Mouse (Mus musculus): ENCODE measurements around the gene Dync1h1.
"Not testable (repeated sequence)": the region's sequence is repeated elsewhere in the genome, so short reads cannot be mapped to it uniquely, and the experiment has no call there.

Gene Dync1h1

DNA sequence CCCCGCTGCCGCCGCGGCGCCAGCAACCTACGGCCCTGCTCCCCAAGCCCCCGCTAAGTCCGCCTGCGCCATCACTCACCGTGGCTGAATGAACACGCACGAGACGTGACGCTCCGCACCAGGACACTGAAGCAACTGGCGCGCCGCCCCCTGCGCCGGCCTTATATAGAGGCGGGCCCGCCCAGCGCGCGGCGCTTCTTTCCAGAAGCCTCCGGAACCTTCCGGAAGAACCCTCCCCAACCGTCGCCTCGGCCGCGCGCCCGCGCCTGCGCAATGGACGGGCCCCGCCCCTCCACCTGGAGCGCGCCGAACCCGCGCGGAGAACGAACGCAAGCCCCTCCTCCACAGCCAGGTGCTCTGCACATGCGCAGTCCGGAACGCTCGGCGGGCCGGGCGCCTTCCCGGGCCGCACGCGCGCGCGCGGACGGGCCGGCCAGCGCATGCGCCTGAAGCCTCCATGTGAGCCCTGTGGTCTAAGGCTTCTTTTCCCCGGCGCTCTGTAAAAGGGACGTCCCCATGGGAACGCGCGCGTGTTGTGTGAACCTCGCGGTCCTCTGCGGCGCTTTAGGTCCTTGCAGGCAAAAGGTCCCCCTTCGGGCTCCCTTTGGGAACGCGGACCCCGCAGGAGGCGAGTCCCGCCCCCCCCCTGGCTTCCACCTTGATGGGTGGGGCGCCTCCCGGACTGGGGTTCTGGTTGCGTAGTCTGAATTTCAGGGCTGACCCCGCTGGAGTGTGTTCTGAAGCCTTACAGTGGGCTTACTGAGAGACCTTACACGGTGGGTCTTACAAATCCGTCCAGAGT is 95.1 kb downstream of the Dync1h1 start:
- peak; percentile 99 to 100 for DNase-seq

DNA sequence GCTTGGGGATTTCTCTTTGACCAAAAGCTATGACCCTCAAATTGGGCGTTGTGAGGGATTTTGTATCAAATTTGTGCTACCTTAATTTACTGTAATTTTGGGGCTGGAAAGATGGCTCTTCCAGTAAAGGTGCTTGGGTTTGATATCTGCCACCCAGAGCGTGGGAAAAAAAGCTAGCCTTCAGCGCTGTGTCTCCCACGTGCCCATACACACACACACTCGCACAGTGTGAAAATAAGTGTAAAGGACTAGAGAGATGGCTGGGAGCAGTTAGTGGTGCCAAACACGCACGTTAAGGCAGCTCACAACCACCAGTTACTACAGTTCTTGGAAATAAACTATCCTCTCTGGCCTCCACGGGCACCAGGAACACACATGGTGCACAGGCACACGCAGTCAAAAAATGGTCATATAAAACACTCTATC is 95.7 kb downstream of the Dync1h1 start:
- no peak for DNase-seq

DNA sequence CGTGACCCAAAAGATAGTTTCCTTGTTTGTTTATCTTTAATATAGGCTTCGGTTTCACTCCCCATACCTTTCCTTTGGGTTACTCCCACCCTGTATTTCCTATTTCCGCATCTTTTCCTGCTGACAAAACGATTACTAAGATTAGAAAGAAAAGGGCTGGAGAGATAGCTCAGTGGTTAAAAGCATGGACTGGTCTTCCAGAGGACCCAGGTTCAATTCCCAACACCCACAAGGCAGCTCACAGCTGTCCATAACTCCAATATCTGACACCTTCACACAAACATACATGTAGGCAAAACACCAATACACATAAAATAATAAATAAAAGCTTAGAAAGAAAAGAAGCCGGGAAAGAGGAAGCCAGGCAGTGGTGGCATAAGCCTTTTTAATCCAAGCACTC is 96.2 kb downstream of the Dync1h1 start:
- DNase-seq, result no peak

DNA sequence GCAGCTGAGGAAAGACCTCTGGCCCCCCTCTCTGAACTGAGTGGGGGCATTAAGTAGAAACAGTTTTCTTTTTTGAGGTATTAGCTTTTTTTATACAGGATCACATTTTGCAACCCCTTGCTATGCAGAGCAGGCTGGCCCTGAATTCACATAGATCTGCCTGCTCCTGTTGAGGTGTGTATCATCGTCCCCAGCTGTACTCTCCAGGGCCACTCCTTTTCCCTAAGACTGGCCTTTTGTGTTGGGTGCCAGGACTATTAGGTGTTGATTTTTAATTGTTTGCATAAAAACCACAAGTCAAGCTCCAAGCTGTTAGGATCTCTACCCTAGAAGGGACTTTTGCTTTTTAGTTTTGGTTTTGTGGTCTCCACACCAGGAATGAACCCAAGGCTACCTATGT is 96.8 kb downstream of the Dync1h1 start:
- DNase-seq, result no peak

DNA sequence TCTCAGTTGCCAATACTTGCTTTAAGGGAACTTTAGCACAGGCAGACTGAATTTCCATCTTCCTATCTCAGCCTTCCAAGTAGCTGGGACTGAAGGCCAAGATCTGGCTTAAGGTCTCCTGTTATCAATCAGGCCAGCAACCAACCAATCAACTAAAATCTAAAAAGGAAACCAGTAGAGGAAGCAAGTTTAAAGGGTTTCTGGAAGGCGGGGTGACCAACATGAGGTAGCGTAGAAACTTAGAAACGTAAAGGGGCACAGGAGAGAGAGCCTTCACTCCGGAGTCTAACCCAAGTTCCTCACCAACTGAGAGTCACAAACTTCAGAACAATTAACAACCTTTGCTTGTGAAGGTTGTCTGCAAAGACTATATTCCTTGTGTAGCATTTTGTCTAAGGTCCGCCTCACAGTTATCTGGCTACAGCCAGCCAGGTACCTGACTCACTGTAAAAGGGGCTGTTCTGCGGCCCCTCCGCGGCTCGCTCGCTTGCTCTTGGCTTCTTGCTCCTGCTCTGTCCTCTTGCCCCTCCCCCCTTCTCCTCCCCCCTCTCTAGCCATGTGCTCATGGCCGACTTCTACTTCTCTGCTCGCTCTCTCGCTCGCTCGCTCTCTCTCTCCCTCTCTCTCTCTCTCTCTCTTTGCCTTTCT is 97.4 kb downstream of the Dync1h1 start:
- DNase-seq, result no peak

DNA sequence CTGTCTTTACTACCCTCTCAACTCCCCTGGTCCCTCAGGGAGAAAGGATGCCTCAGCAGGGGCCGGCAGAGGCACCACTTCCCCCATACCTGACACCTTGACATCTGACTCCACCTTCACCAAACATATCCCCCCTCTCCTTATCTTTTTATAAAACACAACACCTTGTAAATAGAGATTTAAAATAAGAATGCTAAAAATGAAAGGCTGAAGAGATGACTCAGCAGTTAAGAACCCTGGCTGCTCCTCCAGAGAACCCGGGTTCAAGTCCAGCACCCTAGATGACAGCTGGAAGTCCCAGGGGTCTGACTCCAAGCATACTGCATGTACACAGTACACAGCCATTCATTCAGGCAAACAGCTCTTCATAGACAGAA is 97.9 kb downstream of the Dync1h1 start:
- DNase-seq, result no peak

DNA sequence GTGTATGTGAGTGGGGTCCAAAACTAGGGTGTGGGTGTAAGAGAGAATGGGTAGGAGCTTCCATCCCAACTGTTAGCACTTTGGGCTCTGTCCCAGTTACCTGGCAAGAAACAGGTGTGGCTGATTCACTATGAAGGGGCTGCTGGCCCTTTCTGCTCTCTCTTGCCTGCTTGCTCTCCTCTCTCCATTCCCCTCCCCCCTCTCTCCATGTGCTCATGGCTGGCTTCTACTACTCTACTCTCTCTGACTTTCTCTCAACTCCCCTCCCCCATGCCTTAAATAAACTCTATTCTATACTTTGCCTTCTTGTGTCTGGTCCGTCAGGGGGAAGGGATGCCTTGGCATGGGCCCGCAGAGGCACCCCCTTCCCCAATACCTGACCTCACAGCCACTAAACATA is 99.5 kb downstream of the Dync1h1 start:
- no peak for DNase-seq

DNA sequence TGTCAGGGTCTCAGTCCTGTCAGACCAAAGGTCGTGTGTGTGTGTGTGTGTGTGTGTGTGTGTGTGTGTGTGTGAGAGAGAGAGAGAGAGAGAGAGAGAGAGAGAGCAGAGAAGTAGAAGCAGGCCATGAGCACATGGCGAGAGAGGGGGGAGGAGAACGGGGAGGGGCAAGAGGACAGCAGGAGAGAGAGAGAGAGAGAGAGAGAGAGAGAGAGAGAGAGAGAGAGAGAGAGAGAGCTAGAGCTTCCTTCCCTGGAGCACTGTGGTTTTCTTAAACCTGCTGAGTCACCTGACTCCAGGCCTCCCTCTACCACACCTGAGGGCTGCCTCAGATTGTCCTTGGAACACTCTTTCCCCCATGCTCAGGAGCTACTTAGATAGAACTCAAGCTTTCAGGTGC is 100.1 kb downstream of the Dync1h1 start:
- not testable (repeated sequence) for DNase-seq

DNA sequence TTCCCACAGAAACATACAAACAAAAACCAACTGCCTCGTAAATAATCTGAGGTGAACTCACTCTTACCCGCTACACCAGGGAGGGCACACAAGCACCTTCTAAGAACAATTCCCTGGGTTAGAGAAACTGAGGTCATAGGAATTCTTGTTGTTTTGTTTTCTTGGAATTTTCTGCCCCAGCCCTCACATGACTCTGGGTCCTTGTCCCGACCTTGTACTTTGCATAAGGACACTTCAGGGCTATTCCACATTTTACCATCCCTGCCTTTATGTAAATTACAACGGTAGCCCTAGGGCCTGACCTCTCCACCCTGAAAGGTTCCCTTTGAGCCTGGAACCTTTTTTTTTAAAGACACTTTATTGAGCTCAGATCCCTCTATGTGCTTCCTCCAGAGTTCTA is 101.3 kb downstream of the Dync1h1 start, which contains the start of gene Hsp90aa1:
Gene Hsp90aa1 (minus strand): TSS at position 173 of the 400 bp plus-strand sequence.
- DNase-seq, result no peak

DNA sequence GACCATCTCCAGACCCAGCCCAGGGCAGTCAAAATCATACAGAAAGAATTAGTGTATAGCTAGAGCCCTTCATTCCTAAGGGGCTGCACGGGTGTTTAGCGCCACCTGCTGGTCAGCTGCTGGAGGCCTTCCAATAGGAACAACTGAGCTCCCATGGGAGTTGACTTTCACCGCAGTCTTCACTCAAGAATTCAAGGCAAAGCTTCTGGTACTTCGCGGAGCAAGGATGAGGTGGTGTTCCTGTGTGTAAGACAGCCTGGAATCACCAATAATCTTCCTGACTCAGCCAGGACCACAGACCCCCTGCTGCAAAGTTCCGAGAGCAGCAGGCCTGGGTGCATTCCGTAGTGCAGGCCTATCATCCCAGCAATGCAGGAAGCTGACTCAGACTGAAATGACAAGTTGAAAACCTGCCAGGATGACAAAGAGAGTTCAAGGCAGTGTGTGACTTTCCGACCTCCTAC is 101.8 kb downstream of the Dync1h1 start:
- DNase-seq, result peak; percentile 88 to 93

DNA sequence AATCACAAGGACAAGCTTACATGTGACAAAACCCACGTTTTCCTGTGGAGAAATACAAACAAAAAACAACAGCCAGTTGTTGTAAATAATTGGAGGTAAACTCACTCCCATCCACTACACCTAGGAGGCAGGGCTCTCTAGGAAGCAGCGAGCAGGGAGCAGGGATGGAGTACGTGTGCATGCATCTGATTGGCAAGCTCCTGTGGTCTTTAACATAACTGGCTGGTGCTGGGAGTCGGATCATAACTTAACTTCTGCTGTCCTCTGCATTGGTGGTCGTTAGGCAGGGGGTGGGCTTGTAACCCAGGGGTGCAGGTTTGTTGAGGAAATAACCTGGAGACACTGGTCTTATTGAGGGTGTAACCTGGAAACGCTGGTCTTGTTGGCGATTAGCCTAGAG is 102.4 kb downstream of the Dync1h1 start:
- no peak for DNase-seq

DNA sequence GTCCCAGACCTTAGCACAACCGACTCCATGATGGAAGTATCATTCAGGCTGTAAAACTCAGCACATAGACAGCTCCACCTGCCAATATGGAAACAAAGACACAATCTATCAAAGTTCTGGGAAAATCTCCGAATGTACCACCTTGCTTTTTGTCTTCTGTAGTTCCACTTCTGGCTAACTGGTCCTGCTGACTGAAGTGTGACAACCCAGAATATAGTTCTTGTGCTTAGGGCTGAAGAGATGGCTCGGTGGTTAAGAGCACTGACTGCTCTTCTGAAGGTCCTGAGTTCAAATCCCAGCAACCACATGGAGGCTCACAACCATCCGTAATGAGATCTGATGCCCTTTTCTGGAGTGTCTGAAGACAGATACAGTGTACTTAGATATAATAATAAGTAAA is 104.2 kb downstream of the Dync1h1 start:
- DNase-seq, result not testable (repeated sequence)

DNA sequence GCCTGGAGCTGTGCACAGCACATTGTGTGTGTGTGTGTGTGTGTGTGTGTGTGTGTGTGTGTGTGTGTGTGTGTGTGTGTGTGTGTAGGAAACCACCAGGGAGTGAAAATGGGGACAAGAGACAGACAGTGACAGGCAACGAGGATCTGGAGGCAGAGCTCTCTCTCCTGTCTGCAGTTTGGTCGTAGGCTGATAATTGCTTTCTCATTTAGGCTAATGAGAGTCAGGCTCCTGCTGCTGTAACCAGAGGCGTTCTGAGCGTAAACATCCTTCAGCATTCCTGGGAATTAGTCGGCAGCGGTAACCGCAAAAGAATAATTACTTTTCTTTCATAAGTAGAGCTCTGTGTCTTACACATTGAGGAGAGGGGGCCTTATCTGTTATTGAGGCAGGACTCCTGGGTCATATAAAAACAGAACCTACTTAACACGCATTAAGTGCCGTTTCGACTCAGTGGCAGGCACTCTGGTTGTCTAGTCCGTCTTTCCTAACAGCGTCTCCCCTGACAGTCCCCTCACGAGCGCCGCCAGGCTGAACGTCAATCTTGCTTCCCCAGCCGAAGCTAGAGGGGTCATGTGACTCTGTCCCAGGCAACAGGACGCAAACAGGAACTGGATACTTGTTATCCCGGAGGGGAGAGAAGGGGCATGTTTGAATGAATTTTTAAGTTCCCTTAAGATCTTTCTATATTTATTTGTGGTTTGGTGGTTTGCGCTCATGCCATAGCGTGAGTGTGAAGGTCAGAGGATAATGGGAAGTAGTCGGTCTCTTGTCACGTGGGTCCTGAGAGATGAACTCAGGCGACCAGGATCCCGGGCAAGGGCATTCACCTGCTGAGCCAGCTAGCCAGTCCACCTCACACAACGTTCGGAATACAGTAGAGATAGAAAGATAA is 105.3 kb downstream of the Dync1h1 start:
- peak; percentile 45 to 46 for DNase-seq

DNA sequence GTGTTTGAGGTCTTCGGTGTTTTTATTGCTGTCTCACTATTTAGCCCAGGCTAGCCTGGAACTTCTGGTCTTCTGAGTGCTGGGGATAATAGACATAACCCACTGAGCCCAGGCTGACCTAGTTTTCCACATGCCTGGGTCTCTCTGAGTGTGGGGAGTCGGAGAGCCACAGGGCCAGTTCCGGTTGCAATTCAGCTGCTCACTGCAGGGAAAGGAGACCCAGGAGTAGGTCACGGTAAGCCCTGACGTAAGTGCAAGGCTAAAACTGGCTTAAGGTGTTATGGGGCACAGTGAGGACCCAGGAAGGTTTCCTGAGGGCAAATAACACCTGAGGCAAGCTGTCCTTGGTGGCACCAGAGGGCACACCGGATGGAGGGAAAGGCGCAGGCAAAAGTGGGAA is 106.2 kb downstream of the Dync1h1 start:
- no peak for DNase-seq

DNA sequence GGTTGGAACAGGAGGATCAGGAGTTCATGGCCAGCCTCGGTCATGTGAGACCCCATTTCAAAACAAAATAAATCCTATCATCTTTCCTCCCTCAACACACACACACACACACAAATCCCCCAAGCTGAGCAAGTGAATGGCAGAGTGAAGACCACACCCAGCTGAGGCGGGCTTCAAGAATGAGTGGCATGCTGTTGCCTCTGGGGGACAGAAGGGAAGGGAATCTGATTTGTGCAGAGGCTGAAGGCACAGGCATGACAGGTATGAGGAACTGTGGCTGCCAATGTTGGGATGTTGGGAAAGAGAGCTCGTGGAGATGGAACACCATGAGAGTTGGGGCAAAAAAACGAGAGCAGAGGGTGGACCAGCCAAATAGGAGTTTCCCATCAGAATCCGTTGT is 110.0 kb downstream of the Dync1h1 start:
- no peak for DNase-seq

DNA sequence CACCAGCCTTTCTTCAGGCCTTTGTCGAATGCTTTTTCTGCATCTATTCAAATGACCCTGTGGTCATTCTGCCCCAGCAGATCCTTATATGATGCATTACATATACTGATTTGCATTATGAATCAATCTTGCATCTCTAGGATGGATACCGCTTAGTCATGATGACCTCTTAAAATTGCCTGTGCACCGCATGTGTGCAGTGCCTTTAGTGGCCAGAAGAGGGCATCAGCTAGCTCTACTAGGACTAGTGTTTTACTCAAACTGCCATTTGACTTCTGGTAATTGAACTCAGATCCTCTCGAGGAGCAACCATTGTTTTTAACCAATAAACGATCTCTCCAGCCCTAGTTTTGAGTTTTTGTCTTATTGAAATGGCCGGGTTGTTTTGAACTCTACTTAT is 112.5 kb downstream of the Dync1h1 start:
- DNase-seq, result peak in 1 of 2 experiments; percentile 42

DNA sequence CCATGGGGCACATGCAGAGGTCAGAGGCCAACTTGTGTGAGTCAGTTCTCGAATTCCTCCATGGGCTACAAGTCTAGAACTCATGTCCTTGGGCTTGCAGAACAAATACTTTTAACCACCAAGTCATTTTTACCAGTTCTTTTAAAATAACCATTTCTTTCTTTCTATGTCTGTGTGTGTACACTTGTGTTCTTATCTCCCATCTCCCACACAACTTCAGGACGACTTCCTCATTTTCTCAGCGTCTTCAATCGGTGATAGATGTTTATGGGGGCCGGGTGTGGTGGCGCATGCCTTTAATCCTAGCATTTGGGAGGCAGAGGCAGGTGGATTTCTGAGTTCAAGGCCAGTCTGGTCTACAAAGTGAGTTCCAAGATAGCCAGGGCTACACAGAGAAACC is 113.0 kb downstream of the Dync1h1 start:
- no peak for DNase-seq

DNA sequence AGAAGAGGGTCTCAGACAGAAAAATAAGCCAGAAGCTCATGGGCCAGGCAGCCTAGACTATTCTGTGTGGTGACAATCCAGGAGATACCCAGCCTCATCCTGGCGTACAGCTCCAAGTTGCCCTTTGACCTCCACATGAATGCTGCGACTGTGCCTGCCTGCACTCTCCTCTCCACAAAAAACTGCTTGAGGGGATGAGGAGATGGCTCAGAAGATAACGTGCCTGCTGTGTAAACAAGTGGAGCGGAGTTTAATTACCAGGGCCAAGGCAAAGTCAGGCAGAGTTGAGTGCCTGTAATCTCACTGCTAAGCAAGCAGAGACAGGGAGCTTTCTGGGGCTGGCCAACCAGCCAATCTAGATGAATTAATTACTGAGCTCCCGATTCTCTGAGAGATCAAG is 114.8 kb downstream of the Dync1h1 start:
- no peak for DNase-seq

All from cerebellum, postnatal 14 days (tissue).